Mouse (Mus musculus) midbrain, embryonic 11.5 days (tissue): ENCODE results near the gene Senp3. TPM values are rescaled to one million over a fixed set of nuclear protein-coding genes. Genes with fewer than 3 reads are reported as not detected.
A peak's percentile ranks its signal among the peaks of the same experiment; 100 is the strongest.

Source experiments
- microRNA counts: library from miRNA; unstranded; fragments of <30 nt; microRNA quantifications from one replicate; lab custom pipeline; 2015
- microRNA-seq: library from miRNA; unstranded; fragments of <30 nt; microRNA quantifications from one replicate; pipeline ENCODE4, GENCODE M21; 2017
- polyA plus RNA-seq: library from polyadenylated mRNA; unstranded; fragments of >200 nt; fragmentation: Nextera tagmentation; extraction: Ambion mirVana; gene quantifications from 2 replicates; pipeline ENCODE4 v1.2.1, GENCODE M21; 2014

Senp3 gene
- polyA plus RNA-seq, 1 experiment from 2014 or later = 90.8 TPM

MicroRNA genes within 50 kb of the gene (microRNA counts, 519-probe panel; counts per million panel counts)
- microRNA mmu-miR-1934 (lab: Ali Mortazavi, UCI) (not detected), microRNA mmu-miR-467f (lab: Ali Mortazavi, UCI) (2,868 counts per million, percentile 10 among the panel's probes with 10 or more counts)

Small RNAs within 50 kb of the gene (microRNA-seq; reads per million reads assigned to microRNA genes)
- gene Mir1934 = 3.4 reads per million, percentile 16 among the genes with 10 or more reads in this experiment
- not detected for gene Mir467f

Other genes with a start within 250 kb of the Senp3 start
- gene Dnah2, start 133.0 kb downstream of the Senp3 start, polyA plus RNA-seq = 1.00 and 1.9 TPM in 2 replicates
- 11.0 and 12.3 TPM in 2 replicates for gene Efnb3, start 121.9 kb downstream of the Senp3 start, polyA plus RNA-seq
- gene Wrap53, start 101.8 kb downstream of the Senp3 start, polyA plus RNA-seq = 35.1 and 36.4 TPM in 2 replicates
- 144 and 147 TPM in 2 replicates for gene Trp53, start 101.7 kb downstream of the Senp3 start, polyA plus RNA-seq
- 10.4 and 12.2 TPM in 2 replicates for gene Atp1b2, start 76.1 kb downstream of the Senp3 start, polyA plus RNA-seq
- gene Shbg, start 64.2 kb downstream of the Senp3 start, polyA plus RNA-seq = not detected in 2 replicates
- 13.1 and 16.8 TPM in 2 replicates for gene Sat2, start 60.1 kb downstream of the Senp3 start, polyA plus RNA-seq
- 25.6 and 29.0 TPM in 2 replicates for gene Fxr2, start 49.1 kb downstream of the Senp3 start, polyA plus RNA-seq
- 0.16 TPM in 1 of 2 replicates, not detected in the other for gene Sox15, start 26.8 kb downstream of the Senp3 start, polyA plus RNA-seq
- 31.2 and 34.5 TPM in 2 replicates for gene Mpdu1, start 19.4 kb downstream of the Senp3 start, polyA plus RNA-seq
- 7.0 and 7.9 TPM in 2 replicates for gene Cd68, start 15.9 kb downstream of the Senp3 start, polyA plus RNA-seq
- gene Eif4a1, start 9.7 kb downstream of the Senp3 start, polyA plus RNA-seq = 877 and 900 TPM in 2 replicates
- not detected in 2 replicates for gene Tnfsf13, start 3.7 kb upstream of the Senp3 start, polyA plus RNA-seq
- gene Tnfsf12, start 13.8 kb upstream of the Senp3 start, polyA plus RNA-seq = 2.0 and 2.8 TPM in 2 replicates
- gene Tnfsfm13, start 14.0 kb upstream of the Senp3 start, polyA plus RNA-seq = 0.78 and 1.6 TPM in 2 replicates
- gene Polr2a, start 76.6 kb upstream of the Senp3 start, polyA plus RNA-seq = 52.4 and 54.1 TPM in 2 replicates
- not detected in 2 replicates for gene Slc35g3, start 79.9 kb upstream of the Senp3 start, polyA plus RNA-seq
- gene Zbtb4, start 83.8 kb upstream of the Senp3 start, polyA plus RNA-seq = 0.90 and 0.91 TPM in 2 replicates
- gene Chrnb1, start 113.9 kb upstream of the Senp3 start, polyA plus RNA-seq = 0.67 and 0.79 TPM in 2 replicates
- 1.3 and 1.5 TPM in 2 replicates for gene Fgf11, start 119.8 kb upstream of the Senp3 start, polyA plus RNA-seq
- 0.20 and 0.23 TPM in 2 replicates for gene Tmem102, start 123.5 kb upstream of the Senp3 start, polyA plus RNA-seq
- not detected in 2 replicates for gene Gm39566, start 133.2 kb upstream of the Senp3 start, polyA plus RNA-seq
- not detected in 2 replicates for gene Spem2, start 136.4 kb upstream of the Senp3 start, polyA plus RNA-seq
- gene Spem1, start 140.1 kb upstream of the Senp3 start, polyA plus RNA-seq = 0.12 TPM in 1 of 2 replicates, not detected in the other
- gene Nlgn2, start 155.7 kb upstream of the Senp3 start, polyA plus RNA-seq = 9.9 and 10.3 TPM in 2 replicates
- 285 and 287 TPM in 2 replicates for gene Tmem256, start 156.4 kb upstream of the Senp3 start, polyA plus RNA-seq
- 61.7 and 65.3 TPM in 2 replicates for gene Plscr3, start 164.3 kb upstream of the Senp3 start, polyA plus RNA-seq
- 0.44 and 0.48 TPM in 2 replicates for gene Tnk1, start 176.6 kb upstream of the Senp3 start, polyA plus RNA-seq
- not detected in 2 replicates for gene Tmem95, start 195.9 kb upstream of the Senp3 start, polyA plus RNA-seq
- gene Kctd11, start 199.3 kb upstream of the Senp3 start, polyA plus RNA-seq = 3.1 and 3.9 TPM in 2 replicates
- gene Acap1, start 213.5 kb upstream of the Senp3 start, polyA plus RNA-seq = 0.36 and 0.59 TPM in 2 replicates
- gene 2810408A11Rik, start 218.9 kb upstream of the Senp3 start, polyA plus RNA-seq = 15.3 and 17.8 TPM in 2 replicates
- gene Neurl4, start 219.0 kb upstream of the Senp3 start, polyA plus RNA-seq = 15.6 and 16.3 TPM in 2 replicates
- gene Gps2, start 231.8 kb upstream of the Senp3 start, polyA plus RNA-seq = 92.2 and 95.8 TPM in 2 replicates
- gene Eif5a, start 239.9 kb upstream of the Senp3 start, polyA plus RNA-seq = 1,778 and 1,800 TPM in 2 replicates